Mouse (Mus musculus) C3H10T1/2 (cell line): ENCODE measurements around the gene Jkamp. TPM values are rescaled to one million over a fixed set of nuclear protein-coding genes. Genes with fewer than 3 reads are reported as not detected.

Source experiments
- polyA plus RNA-seq, 2 experiments: library from polyadenylated mRNA; unstranded; fragments of >200 nt; fragmentation: generic; extraction: Trizol; gene quantifications; one replicate each; pipeline ENCODE4 v1.2.1; 2012; ENCODE audit warnings: missing spikeins in 2 of 2

Jkamp gene
- polyA plus RNA-seq = 10 to 100 TPM in 1 of 2 experiments, 1 to 10 TPM in 1; 3.4 to 30.3 TPM

DNA sequence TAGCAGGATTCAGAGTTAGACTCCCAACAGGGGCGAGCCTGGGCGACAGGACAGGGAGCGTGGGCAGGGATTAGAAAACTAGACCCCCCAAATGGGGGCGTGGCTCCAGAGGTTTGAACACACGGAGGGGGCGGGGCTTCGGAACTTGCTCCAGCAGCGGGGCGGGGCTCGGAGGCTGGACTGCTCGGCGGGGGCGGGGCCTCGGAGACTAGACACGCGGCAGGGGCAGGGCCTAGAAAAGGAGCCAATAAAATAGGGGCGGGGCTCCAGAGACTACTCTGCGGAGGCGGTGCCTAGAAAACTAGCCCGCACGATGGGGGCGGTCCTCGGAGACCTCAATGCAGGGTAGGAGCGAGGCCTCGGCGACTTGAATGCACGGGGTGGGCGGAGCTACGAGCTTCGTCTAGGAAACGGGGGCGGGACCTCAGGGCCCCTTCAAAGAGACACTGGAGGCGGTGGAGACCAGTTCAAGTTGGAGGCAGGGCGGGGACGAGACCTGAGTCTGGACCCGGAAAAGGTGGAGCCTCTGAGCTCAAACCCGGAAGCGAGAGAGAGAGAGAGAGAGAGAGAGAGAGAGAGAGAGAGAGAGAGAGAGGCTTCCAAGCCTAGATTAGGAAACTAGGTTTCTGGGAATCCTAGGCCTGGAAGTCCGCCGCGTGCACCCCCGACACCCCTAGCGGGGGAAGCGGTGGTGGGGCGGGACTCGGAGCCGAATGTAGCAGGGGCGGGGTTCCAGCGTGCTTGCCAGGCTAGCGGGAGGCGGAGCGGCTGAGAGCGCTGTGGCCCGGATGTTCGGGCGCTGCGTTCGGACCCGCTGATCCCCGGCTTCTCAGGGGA is at the start of gene Jkamp, which contains the start of gene L3hypdh:
Gene Jkamp, plus strand, starts transcription at position 261 of the 837 bp plus-strand sequence.
Gene L3hypdh, minus strand, starts transcription at position 111 of the 837 bp plus-strand sequence.

DNA sequence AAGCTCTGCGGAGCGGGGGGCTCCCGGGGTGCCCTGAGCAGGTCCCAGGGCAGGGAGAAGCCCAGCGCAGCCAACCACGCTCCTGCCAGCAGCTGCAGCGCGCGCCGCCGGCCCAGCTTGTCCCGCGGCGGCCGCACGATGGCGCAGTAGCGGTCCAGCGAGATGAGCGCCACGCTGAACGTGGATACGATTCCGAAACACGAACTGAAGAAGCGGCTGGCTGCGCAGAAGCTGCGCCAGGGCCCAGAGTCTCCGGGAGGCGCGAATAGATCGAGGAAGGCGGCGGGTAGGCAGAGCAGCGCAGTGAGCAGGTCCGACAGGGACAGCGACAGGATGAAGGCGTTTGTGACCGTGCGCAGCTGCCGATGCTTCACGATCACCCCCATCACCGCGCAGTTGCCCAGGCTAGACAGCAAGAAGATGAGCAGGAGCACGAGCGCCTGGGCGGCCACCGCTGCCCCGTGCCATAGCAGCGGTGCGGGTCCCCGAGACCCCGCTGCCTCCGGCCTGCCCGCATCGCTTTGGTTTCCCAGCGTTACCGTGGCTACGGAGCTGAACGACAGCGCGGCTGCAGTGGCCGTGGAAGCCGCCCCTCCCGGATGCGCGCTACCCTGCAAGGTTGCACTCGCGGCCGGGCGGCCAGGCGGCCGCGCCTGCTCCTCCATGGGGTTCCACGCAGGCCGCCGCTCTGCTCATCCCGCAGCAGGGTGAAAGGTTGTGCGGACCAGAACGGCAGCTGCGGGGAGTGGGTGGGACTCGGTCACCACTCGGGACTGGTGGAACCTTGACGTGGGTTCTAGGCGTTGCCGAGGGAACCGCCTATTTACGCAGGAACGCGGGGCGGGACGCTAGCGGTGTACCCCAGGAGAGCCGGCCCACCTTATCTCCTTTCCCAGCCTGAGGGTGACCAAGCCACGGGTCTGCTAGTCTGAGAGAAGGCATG is 14.8 kb upstream of the Jkamp start, which contains the start of gene Gpr135:
Gene Gpr135, minus strand, starts transcription at position 799 of the 943 bp plus-strand sequence.

Other genes starting within 250 kb of the Jkamp start
- gene Gpr135, start 14.5 kb upstream of the Jkamp start, polyA plus RNA-seq = under 1 TPM in 1 of 2 experiments, not detected in 1; 0.17 TPM
- 1 to 10 TPM in 1 of 2 experiments, under 1 TPM in 1; 0.36 to 2.1 TPM for gene L3hypdh, start 150 bp upstream of the Jkamp start, polyA plus RNA-seq
- not detected for gene Ccdc175, start 99.4 kb downstream of the Jkamp start, polyA plus RNA-seq